Mouse (Mus musculus): ENCODE data around the gene Rbl1. TPM values are rescaled to one million over a fixed set of nuclear protein-coding genes. Genes with fewer than 3 reads are reported as not detected.

Rbl1 gene
- polyA plus RNA-seq, 1 experiment from 2014 or later: 20.2 TPM

- Histone ChIP-seq H3K27me3 (ENCODE audit: control insufficient read depth, insufficient read depth, low read length) (no peaks in the 10 kb centered on the region), H3K9me3 (replicated peaks; ENCODE audit: control insufficient read depth, low read length) (no peaks in the 10 kb centered on the region), H3K4me3 (replicated peaks; ENCODE audit: low read length) (no peak overlapping the region), H3K4me1 (ENCODE audit: control insufficient read depth, insufficient read depth, low read length) (no peaks in the 10 kb centered on the region), H3K27ac (ENCODE audit: low read length) (no peak overlapping the region), H3K9ac (ENCODE audit: low read length) (no peak overlapping the region), H3K4me2 (ENCODE audit: low read depth, low read length) (no peak overlapping the region), H3K36me3 (ENCODE audit: control insufficient read depth, insufficient read depth, low read length) (no peaks in the 10 kb centered on the region)
- peak; percentile 72 for ATAC-seq (ENCODE audit: insufficient read depth, low FRiP score)
- 45% methylated on average over 4 of the region's 4 CpGs for WGBS
Observed at GRCm38 (mm10) chr2:157118556-157118955, 85.8 kb downstream of the Rbl1 start.

DNA sequence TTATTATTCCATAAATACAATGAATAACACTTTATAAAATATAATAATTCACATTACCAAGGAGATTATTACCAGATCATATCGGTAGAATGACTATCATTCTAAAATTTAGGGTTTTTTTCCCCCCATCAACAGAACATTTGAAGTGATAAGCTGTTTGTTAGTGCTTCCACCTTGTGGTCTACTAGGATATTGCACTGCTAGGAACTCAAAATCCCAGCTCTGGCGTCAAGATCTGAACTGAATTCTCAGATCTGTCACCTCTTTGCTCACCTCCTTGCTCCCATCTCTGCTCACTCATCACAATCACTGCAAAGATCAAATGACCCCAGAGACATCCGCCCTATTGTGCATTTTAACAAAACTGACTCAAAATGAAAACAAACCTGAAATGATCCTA, 87.4 kb downstream of the Rbl1 start:
- H3K4me3 ChIP-seq (replicated peaks; ENCODE audit: low read length): no peak overlapping the region
- 23% methylated on average over 3 of the region's 3 CpGs for WGBS
- no peak overlapping the region for H3K4me2 ChIP-seq (ENCODE audit: low read depth, low read length)
- H3K27ac ChIP-seq (ENCODE audit: low read length): no peak overlapping the region
- no peak overlapping the region for H3K9ac ChIP-seq (ENCODE audit: low read length)
- H3K9me3 ChIP-seq (replicated peaks; ENCODE audit: control insufficient read depth, low read length): no peaks in the 10 kb centered on the region
- no peaks in the 10 kb centered on the region for H3K27me3 ChIP-seq (ENCODE audit: control insufficient read depth, insufficient read depth, low read length)
- H3K36me3 ChIP-seq (ENCODE audit: control insufficient read depth, insufficient read depth, low read length): no peaks in the 10 kb centered on the region
- ATAC-seq (ENCODE audit: insufficient read depth, low FRiP score): no peak
- H3K4me1 ChIP-seq (ENCODE audit: control insufficient read depth, insufficient read depth, low read length): no peaks in the 10 kb centered on the region

DNA sequence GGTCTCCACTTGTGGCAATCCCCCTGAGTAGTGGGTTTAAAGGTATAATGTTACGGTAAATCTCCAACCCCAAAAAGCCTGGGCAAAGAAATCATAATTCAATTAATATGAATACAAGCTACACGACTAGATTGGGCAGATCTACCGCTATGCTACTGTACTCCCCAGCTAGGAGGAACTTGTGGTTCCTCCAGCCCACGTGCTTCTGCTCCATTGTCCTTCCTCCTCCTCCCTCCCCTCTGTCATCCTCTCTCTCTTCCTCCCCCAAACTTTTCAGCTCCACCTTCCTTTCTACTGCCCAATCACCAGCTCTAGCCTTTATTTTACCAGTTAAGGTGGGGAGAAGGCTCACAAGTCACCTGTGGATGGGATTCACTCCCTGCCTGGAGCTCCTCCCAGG, 96.1 kb downstream of the Rbl1 start:
- 0 out of 2 replicates have a peak, but pooled peaks cover 5% of the 10 kb centered on the region for H3K36me3 ChIP-seq (ENCODE audit: control insufficient read depth, insufficient read depth, low read length)
- H3K4me3 ChIP-seq (replicated peaks; ENCODE audit: low read length): no peak overlapping the region
- no peak overlapping the region for H3K27ac ChIP-seq (ENCODE audit: low read length)
- H3K4me2 ChIP-seq (ENCODE audit: low read depth, low read length): no peak overlapping the region
- ATAC-seq (ENCODE audit: insufficient read depth, low FRiP score): no peak
- no peaks in the 10 kb centered on the region for H3K27me3 ChIP-seq (ENCODE audit: control insufficient read depth, insufficient read depth, low read length)
- no peaks in the 10 kb centered on the region for H3K4me1 ChIP-seq (ENCODE audit: control insufficient read depth, insufficient read depth, low read length)
- no peaks in the 10 kb centered on the region for H3K9me3 ChIP-seq (replicated peaks; ENCODE audit: control insufficient read depth, low read length)
- H3K9ac ChIP-seq (ENCODE audit: low read length): no peak overlapping the region
- whole genome bisulfite sequencing: 81% methylated on average over 4 of the region's 4 CpGs

DNA sequence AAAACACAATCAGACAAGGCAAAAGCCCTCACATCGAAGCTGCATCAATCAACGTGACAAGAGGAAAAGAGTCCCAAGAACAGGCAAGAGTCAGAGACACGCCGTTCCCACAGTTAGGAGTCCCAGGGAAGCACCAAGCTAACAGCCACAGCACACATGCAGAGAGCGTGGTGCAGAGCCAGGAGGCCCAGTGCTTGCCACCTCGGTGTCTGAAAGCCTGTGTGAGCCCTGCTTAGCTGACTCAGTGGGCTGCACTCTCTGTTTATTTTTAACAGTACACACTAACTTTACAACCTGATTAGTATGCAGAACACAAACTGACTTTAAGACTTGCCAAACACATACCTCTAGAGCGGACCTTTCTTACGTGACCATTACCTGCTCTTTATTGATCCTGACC, 99.9 kb downstream of the Rbl1 start:
- Histone ChIP-seq H3K4me3 (replicated peaks; ENCODE audit: low read length) (no peak overlapping the region), H3K27ac (ENCODE audit: low read length) (no peak overlapping the region), H3K36me3 (ENCODE audit: control insufficient read depth, insufficient read depth, low read length) (peaks cover 11% of the 10 kb centered on the region; the same call in 1 of the 2 replicates), H3K27me3 (ENCODE audit: control insufficient read depth, insufficient read depth, low read length) (no peaks in the 10 kb centered on the region), H3K9ac (ENCODE audit: low read length) (no peak overlapping the region), H3K9me3 (replicated peaks; ENCODE audit: control insufficient read depth, low read length) (no peaks in the 10 kb centered on the region), H3K4me1 (ENCODE audit: control insufficient read depth, insufficient read depth, low read length) (no peaks in the 10 kb centered on the region), H3K4me2 (ENCODE audit: low read depth, low read length) (no peak overlapping the region)
- WGBS: 86% methylated on average over 8 of the region's 8 CpGs
- no peak for ATAC-seq (ENCODE audit: insufficient read depth, low FRiP score)

DNA sequence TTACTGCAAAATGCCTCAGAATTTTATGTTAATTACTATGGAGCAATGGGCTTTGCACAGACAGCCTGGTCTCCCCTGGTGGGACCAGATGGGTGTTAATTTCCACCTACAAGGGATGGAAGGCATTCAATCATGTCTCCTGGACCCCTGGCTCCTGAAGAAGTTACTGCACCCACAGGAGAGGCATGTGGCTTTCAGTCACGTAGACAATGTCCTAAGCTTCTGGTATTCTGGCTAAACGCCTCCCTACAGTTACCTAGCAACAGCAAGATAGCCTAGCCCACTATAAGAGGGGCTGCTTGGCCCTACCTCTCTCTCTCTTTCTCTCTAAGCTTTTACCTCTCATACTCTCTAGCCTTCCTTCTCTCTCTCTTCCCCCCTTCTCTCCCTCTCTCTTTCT, 102.1 kb downstream of the Rbl1 start:
- Histone ChIP-seq H3K27me3 (ENCODE audit: control insufficient read depth, insufficient read depth, low read length) (no peaks in the 10 kb centered on the region), H3K36me3 (ENCODE audit: control insufficient read depth, insufficient read depth, low read length) (peaks cover 11% of the 10 kb centered on the region; the same call in 1 of the 2 replicates), H3K9me3 (replicated peaks; ENCODE audit: control insufficient read depth, low read length) (no peaks in the 10 kb centered on the region), H3K4me3 (replicated peaks; ENCODE audit: low read length) (no peak overlapping the region), H3K27ac (ENCODE audit: low read length) (no peak overlapping the region), H3K9ac (ENCODE audit: low read length) (no peak overlapping the region), H3K4me1 (ENCODE audit: control insufficient read depth, insufficient read depth, low read length) (no peaks in the 10 kb centered on the region), H3K4me2 (ENCODE audit: low read depth, low read length) (no peak overlapping the region)
- no peak for ATAC-seq (ENCODE audit: insufficient read depth, low FRiP score)
- WGBS: 66% methylated on average over 2 of the region's 2 CpGs

GRCm38 (mm10) chr2:157101650-157102049, 102.7 kb downstream of the Rbl1 start:
- H3K9ac ChIP-seq (ENCODE audit: low read length): no peak overlapping the region
- no peaks in the 10 kb centered on the region for H3K9me3 ChIP-seq (replicated peaks; ENCODE audit: control insufficient read depth, low read length)
- H3K27ac ChIP-seq (ENCODE audit: low read length): no peak overlapping the region
- no peaks in the 10 kb centered on the region for H3K27me3 ChIP-seq (ENCODE audit: control insufficient read depth, insufficient read depth, low read length)
- H3K4me3 ChIP-seq (replicated peaks; ENCODE audit: low read length): no peak overlapping the region
- H3K4me2 ChIP-seq (ENCODE audit: low read depth, low read length): no peak overlapping the region
- WGBS: 95% methylated on average over 9 of the region's 9 CpGs
- ATAC-seq (ENCODE audit: insufficient read depth, low FRiP score): no peak
- H3K36me3 ChIP-seq (ENCODE audit: control insufficient read depth, insufficient read depth, low read length): peaks cover 11% of the 10 kb centered on the region; the same call in 1 of the 2 replicates
- H3K4me1 ChIP-seq (ENCODE audit: control insufficient read depth, insufficient read depth, low read length): no peaks in the 10 kb centered on the region

DNA sequence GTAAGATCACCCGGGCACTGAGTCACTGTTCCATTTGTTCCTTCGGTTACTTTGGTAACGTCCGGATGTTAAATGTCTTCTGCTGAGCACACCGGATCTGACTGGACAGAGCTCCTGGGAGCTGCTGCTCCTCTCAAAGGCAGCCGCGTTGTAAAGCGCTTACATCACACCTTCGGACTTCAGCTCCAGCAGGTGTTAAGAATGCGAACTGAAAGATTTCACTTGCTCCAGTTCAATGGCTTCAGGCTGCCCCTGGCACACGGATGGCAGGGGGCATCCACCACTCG, 104.1 kb downstream of the Rbl1 start:
- Histone ChIP-seq H3K9me3 (replicated peaks; ENCODE audit: control insufficient read depth, low read length) (no peaks in the 10 kb centered on the region), H3K9ac (ENCODE audit: low read length) (no peak overlapping the region), H3K36me3 (ENCODE audit: control insufficient read depth, insufficient read depth, low read length) (peaks cover 11% of the 10 kb centered on the region), H3K27ac (ENCODE audit: low read length) (no peak overlapping the region), H3K4me2 (ENCODE audit: low read depth, low read length) (no peak overlapping the region), H3K27me3 (ENCODE audit: control insufficient read depth, insufficient read depth, low read length) (no peaks in the 10 kb centered on the region), H3K4me1 (ENCODE audit: control insufficient read depth, insufficient read depth, low read length) (no peaks in the 10 kb centered on the region), H3K4me3 (replicated peaks; ENCODE audit: low read length) (no peak overlapping the region)
- 82% methylated on average over 12 of the region's 12 CpGs for WGBS
- ATAC-seq (ENCODE audit: insufficient read depth, low FRiP score): no peak

- no peaks in the 10 kb centered on the region for H3K4me1 ChIP-seq (ENCODE audit: control insufficient read depth, insufficient read depth, low read length)
- no peak overlapping the region for H3K4me2 ChIP-seq (ENCODE audit: low read depth, low read length)
- peaks cover 11% of the 10 kb centered on the region for H3K36me3 ChIP-seq (ENCODE audit: control insufficient read depth, insufficient read depth, low read length)
- no peak for ATAC-seq (ENCODE audit: insufficient read depth, low FRiP score)
- H3K4me3 ChIP-seq (replicated peaks; ENCODE audit: low read length): no peak overlapping the region
- no peak overlapping the region for H3K27ac ChIP-seq (ENCODE audit: low read length)
- H3K9ac ChIP-seq (ENCODE audit: low read length): no peak overlapping the region
- no peaks in the 10 kb centered on the region for H3K27me3 ChIP-seq (ENCODE audit: control insufficient read depth, insufficient read depth, low read length)
- H3K9me3 ChIP-seq (replicated peaks; ENCODE audit: control insufficient read depth, low read length): no peaks in the 10 kb centered on the region
- 67% methylated on average over 12 of the region's 12 CpGs for WGBS
Observed at GRCm38 (mm10) chr2:157099532-157100318, 104.6 kb downstream of the Rbl1 start.
